Mouse (Mus musculus) liver, embryonic 11.5 days (tissue): ENCODE measurements around the gene Olfr450. TPM values are rescaled to one million over a fixed set of nuclear protein-coding genes. Genes with fewer than 3 reads are reported as not detected.

Experiments
- polyA plus RNA-seq: library from polyadenylated mRNA; unstranded; fragments of >200 nt; fragmentation: Nextera tagmentation; extraction: Ambion mirVana; gene quantifications from 2 replicates; pipeline ENCODE4 v1.2.1, GENCODE M21; 2014

The Olfr450 gene
- polyA plus RNA-seq, 1 experiment from 2014 or later = not detected

Other genes with a start within 250 kb of the Olfr450 start
- not detected in 2 replicates for gene Tcaf3, start 214.2 kb upstream of the Olfr450 start, polyA plus RNA-seq
- gene Tcaf2, start 166.7 kb upstream of the Olfr450 start, polyA plus RNA-seq = 0.29 and 0.55 TPM in 2 replicates
- 23.3 and 26.2 TPM in 2 replicates for gene Tcaf1, start 101.9 kb upstream of the Olfr450 start, polyA plus RNA-seq
- not detected in 2 replicates for gene Olfr453, start 72.6 kb upstream of the Olfr450 start, polyA plus RNA-seq
- gene Olfr38, start 55.5 kb upstream of the Olfr450 start, polyA plus RNA-seq = not detected in 2 replicates
- not detected in 2 replicates for gene Olfr452, start 26.8 kb upstream of the Olfr450 start, polyA plus RNA-seq
- gene Olfr449, start 22.4 kb downstream of the Olfr450 start, polyA plus RNA-seq = not detected in 2 replicates
- gene Olfr448, start 78.5 kb downstream of the Olfr450 start, polyA plus RNA-seq = not detected in 2 replicates
- not detected in 2 replicates for gene Olfr447, start 96.9 kb downstream of the Olfr450 start, polyA plus RNA-seq
- not detected in 2 replicates for gene Olfr446, start 109.4 kb downstream of the Olfr450 start, polyA plus RNA-seq
- gene Olfr444, start 137.1 kb downstream of the Olfr450 start, polyA plus RNA-seq = not detected in 2 replicates